Mouse (Mus musculus) subcutaneous adipose tissue, adult 2 months (tissue): ENCODE results near the gene Rab5if. TPM values are rescaled to one million over a fixed set of nuclear protein-coding genes. Genes with fewer than 3 reads are reported as not detected.

Experiments
- polyA plus RNA-seq: library from polyadenylated mRNA; depleted of rRNA; stranded (reverse); fragments of >200 nt; gene quantifications from 2 replicates; pipeline ENCODE4 v1.2.3, GENCODE M21; 2012; ENCODE audit warnings: low replicate concordance; rRNA removed

Gene Rab5if
- polyA plus RNA-seq, result 110 and 118 TPM in 2 replicates

DNA sequence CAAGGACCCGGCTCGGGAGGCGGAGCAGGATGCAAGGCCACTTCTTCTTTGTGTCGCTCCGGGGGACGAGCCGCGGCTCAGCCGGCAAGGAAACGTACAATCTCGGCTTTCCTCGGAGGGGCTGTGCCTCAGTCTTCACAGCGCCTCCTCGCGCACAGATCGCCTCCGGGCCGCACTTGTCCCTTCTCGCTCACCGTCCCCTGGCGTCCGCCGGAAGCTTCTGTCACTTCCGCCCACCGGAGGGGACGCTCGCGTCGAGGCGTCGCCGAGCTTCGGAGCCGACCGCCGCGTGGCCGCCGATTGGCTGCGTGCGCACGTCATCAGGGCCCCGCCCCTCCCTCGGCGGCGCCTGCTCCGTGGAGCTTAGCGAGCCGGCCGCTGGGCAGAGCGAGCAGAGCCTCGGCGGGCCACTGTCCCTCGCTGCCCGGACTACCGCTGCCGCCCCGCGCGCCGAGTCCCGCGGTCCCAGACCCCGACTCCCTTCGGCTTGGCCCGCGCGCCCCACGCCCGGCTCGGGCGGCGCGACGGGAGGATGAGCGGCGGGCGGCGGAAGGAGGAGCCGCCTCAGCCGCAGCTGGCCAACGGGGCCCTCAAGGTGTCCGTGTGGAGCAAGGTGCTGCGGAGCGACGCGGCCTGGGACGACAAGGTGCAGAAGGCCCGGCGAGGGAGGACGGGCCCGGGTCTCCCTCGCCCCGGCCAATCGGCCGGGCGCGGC, at the start of gene Rab5if:
TSS of gene Rab5if (plus strand) at position 357 of the 715 bp plus-strand sequence.

DNA sequence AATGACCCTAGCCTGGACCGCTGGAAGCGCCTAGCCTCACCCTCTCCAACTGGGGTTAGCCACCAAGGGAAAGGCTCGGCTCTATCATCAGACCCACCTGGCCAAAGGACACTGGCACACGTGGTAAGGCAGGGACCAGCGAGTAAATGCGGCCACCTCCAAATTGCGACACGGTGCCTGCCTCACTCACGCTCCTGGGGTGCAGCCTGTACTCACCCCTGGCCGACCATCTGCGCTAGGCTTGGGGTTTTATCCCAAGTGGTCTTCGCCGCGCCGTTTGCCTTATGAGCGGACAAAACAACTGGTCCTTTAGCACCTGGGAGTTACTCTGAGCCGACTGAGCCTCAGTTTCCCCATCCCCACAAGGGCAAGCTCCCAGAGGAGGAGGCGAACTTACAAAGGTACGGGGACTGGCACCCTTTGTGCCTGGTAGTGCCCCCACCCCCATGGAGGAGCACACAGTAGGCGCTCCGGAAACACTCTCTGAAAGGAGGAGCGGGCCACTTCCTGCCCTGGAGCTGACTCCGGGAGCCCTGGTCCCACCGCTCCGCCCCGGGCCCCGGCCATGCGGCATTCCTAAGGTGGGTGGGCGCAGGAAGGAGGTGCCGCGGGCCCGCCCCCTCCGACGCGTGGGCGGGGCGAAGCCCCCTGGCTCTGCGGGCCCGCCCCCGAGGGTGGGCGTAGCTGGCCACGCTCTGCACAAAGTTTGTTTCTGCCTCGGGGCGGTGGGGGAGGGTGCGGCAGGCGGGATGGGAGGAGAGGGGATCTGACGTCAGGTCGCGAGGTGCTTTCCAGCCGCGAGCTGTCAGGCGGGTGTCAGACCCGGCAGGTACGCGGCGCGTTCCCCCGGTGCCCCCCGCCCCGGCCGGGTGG, 23.4 kb upstream of the Rab5if start, which contains the start of gene Tgif2:
TSS of gene Tgif2 (plus strand) at position 689 of the 873 bp plus-strand sequence.

DNA sequence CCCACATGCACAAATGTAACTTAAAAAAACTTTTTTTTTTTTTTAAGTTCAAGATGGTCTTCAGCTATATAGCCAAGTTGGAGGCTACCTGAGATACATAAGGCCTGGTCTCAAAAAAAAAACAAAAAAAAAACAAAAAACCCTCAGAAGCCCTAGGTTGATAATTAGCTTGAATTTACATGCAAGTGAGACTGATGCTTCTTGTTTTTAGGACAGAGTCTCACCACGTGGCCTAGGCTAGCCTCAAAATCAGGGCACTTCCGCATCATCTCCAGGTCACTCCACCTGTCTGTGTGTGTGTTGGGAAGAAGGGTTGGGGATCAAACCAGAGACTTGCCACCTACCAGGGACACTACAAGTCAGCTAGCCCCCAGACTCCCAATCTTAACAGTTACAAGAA, 5.1 kb upstream of the Rab5if start, which contains the start of gene 4930518I15Rik:
TSS of gene 4930518I15Rik (minus strand) at position 112 of the 400 bp plus-strand sequence.

DNA sequence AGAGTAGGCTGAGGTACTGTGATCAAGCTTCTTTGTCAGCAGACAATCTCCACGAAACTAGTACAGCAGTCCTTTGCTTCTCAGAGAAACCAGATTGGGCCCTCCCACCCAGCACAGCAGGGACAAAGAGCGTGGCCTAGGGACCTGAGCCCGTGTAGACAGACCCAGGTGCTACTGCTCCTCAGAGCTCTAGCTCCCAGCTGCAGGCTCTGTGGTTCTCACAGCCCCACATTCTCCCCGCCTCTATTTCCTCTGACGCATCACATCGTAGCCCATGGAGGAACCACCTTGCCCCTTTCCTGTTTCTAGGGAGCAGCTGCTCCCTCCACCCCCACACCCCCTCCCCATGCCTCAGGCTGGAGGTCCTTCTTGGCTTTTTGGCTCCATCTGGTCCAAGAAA, 24.1 kb downstream of the Rab5if start, which contains the start of gene Sla2:
TSS of gene Sla2 (minus strand) at position 176 of the 400 bp plus-strand sequence.

Other genes with a start within 250 kb of the Rab5if start
- 102 and 115 TPM in 2 replicates for gene Dlgap4, start 249.4 kb upstream of the Rab5if start, polyA plus RNA-seq
- gene Myl9, start 87.7 kb upstream of the Rab5if start, polyA plus RNA-seq, result 237 and 1,254 TPM in 2 replicates
- 3.1 and 46.9 TPM in 2 replicates for gene Tgif2, start 23.1 kb upstream of the Rab5if start, polyA plus RNA-seq
- 1.7 and 2.4 TPM in 2 replicates for gene 4930518I15Rik, start 5.2 kb upstream of the Rab5if start, polyA plus RNA-seq
- gene Sla2, start 24.1 kb downstream of the Rab5if start, polyA plus RNA-seq, result 0.20 and 0.66 TPM in 2 replicates
- gene Ndrg3, start 128.9 kb downstream of the Rab5if start, polyA plus RNA-seq, result 60.9 and 80.4 TPM in 2 replicates
- gene Dsn1, start 144.0 kb downstream of the Rab5if start, polyA plus RNA-seq, result 4.8 and 5.3 TPM in 2 replicates
- gene Soga1, start 216.1 kb downstream of the Rab5if start, polyA plus RNA-seq, result 10.4 and 20.6 TPM in 2 replicates
- not detected in 2 replicates for gene Tldc2, start 223.9 kb downstream of the Rab5if start, polyA plus RNA-seq